Mouse (Mus musculus) ovary, postnatal 36 days (tissue): ENCODE data around the gene Rhoq.

Experiments
- DNase-seq: peaks from one replicate; pipeline ENCODE4 v3.0.0; 2022; ENCODE audit warnings: low spot score, mixed read lengths

The Rhoq gene

GRCm38 (mm10) chr17:86997323-86997722, 34.4 kb downstream of the Rhoq start:
- DNase-seq: no peak

GRCm38 (mm10) chr17:87008950-87009349, 46.1 kb downstream of the Rhoq start:
- no peak for DNase-seq

GRCm38 (mm10) chr17:87011301-87012019, 48.6 kb downstream of the Rhoq start:
- no peak for DNase-seq

- no peak for DNase-seq
Measured at GRCm38 (mm10) chr17:87019692-87020091, 56.8 kb downstream of the Rhoq start.

- DNase-seq: no peak
Measured at GRCm38 (mm10) chr17:87024491-87025242, 61.8 kb downstream of the Rhoq start.

GRCm38 (mm10) chr17:87025269-87025949, 62.5 kb downstream of the Rhoq start, which contains the start of the genes Pigf and Cript:
Pigf (minus strand) TSS chr17:87025406.
Cript (plus strand) TSS chr17:87025550.
- peak; percentile 96 for DNase-seq

- no peak for DNase-seq
Measured at GRCm38 (mm10) chr17:87036141-87037073, 73.5 kb downstream of the Rhoq start.

- DNase-seq: no peak
Measured at GRCm38 (mm10) chr17:87038496-87038895, 75.6 kb downstream of the Rhoq start.

GRCm38 (mm10) chr17:87041739-87042138, 78.9 kb downstream of the Rhoq start:
- DNase-seq: no peak

- DNase-seq: peak; percentile 83
Measured at GRCm38 (mm10) chr17:87044364-87044763, 81.5 kb downstream of the Rhoq start.

- DNase-seq: no peak
Measured at GRCm38 (mm10) chr17:87044796-87045195, 81.9 kb downstream of the Rhoq start.
